Mouse (Mus musculus) lung, postnatal 0 days (tissue): ENCODE measurements at regions not wholly inside any gene's neighbourhood (a gene's known extent, or its start where the extent isn't known, plus 50 kb on each side); places are given as distances from the start of the nearest gene placed in this dataset.

Experiments
- CTCF ChIP-seq: IDR thresholded peaks from 2 replicates; pipeline ENCODE4 v1.5.1; 2016; ENCODE audit warnings: antibody characterized with exemption, mild to moderate bottlenecking
- EP300 ChIP-seq: IDR thresholded peaks from 2 replicates; pipeline ENCODE4 v1.6.1; 2016; ENCODE audit warnings: antibody characterized with exemption, mild to moderate bottlenecking, control low read depth

GRCm38 (mm10) chr1:77027656-77028055 is 487.2 kb downstream of the Epha4 start:
- TF ChIP-seq EP300, result no peak
- TF ChIP-seq CTCF, result no peak
